Mouse (Mus musculus) thymus, postnatal 10 days (tissue): ENCODE measurements around the gene Celf2.

ENCODE experiments used
- DNase-seq, 2 experiments: peaks; one replicate each; pipeline ENCODE4 v3.0.0; 2021; ENCODE audit warnings: low spot score in 2 of 2

Gene Celf2

DNA sequence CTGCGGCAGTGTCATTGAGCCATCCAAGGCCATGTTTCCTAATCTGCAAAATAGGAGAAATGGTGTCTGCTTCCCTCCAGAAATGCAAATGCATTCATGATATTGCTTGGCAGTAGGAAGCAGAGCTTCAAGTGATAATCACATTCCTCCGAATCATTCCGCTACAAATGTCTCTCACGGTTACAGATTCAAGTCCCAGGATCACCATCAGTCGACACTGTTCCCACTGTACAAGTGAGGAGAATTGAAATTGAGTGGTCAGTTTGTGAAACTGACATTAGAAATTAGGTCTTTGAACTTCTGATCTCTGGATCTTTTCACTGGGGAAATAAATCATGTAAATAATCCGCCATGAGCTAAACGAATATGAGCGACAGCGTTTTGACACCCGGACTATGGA lies 596.0 kb downstream of the Celf2 start:
- no peak for DNase-seq

DNA sequence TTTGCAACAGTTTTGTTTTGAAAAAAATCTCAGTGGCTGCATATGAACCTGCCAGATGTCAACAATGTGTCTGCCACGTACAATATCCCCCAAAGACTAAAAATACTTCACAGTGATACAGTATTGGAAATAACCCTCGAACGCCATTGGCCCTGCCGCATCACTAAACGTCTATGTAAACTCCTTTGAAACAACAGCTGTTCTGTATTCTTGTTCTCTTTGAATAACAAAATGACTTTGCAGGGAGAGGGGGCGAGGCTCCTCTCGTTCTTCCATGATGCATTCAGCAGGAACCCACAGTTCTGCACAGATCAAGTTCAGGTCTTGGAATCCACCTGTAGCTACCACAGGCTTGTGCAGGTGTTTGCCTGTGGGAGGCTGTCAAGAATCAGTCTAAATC lies 597.4 kb downstream of the Celf2 start:
- no peak for DNase-seq

DNA sequence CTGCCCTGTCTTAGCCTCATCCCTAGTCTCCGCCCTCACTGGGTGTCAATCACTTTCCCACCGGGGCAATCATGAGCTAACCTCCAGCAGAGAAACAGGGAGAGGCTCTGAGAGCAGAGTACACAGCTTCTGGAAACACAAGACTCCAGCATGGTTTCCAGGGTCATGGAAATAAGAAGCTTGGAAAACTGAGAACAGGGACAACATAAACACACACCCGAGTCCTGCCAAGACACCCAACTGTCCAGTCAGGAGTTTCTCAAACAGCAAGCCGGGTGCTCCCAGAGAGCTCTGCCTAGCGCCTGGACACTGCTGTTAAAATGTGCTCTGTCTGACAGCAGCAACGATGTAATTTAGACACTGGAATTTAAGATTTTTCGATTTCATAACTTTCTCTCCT lies 599.4 kb downstream of the Celf2 start:
- no peak for DNase-seq

DNA sequence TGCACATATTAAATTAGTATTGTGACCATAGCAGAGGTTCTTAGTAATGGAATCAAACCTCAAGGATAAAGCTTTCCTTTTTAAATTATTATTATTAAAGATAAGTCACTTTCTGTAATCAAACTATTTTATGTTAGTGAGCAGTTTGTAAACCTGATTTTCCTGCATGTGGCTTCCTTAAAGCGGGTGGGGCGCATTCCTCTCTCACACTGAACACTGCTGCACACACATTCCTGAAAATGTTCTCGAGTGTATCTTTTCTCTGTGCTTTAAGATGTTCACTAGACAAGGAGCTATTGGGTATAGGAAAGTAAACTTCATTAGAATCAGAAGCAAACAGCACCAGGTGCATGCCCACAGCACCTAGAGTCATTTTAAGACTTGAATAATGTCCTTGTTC lies 605.0 kb downstream of the Celf2 start:
- no peak for DNase-seq

DNA sequence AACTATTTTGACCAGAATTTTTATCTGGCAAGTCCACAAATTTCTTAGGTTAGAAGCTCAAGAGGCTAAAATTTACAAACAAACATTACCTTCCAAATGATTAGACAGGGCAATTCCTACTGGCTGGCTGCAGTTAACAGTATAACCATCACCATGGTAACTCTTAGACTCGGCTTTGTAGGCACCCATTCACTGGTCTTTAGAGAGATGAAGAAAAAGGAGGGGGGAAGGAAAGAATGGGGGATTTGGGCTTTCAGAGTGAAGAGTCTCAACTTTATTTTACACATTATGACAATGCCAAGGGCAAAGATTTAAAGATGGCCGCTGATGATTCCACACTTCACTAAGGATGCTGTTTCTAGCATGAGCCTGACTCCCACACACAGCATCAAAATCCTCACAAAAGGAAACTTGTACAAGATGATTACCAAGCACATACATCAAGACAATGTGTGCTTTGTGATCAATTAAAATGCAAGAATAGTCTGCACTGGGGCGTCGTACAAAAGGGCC lies 606.1 kb downstream of the Celf2 start:
- DNase-seq = no peak

DNA sequence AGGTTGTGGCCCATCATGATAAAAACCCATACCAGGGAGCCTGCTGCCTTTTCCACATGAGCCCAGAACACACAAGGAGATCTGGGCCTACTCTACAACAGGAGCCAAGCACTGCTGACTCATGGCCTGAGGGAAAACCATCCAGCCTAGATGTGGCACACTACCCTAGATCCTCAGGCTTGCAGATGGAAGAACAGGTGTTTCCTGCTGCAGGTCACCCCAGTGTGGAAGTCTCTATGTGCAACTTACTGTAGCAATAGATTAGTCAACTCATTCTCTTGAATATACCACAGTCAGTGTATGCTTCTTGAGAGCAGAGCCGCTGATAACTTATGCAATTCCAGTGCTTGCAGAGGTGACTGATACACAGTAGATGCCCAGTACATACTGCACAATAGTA lies 612.5 kb downstream of the Celf2 start:
- DNase-seq = peak in 1 of 2 experiments; percentile 3

DNA sequence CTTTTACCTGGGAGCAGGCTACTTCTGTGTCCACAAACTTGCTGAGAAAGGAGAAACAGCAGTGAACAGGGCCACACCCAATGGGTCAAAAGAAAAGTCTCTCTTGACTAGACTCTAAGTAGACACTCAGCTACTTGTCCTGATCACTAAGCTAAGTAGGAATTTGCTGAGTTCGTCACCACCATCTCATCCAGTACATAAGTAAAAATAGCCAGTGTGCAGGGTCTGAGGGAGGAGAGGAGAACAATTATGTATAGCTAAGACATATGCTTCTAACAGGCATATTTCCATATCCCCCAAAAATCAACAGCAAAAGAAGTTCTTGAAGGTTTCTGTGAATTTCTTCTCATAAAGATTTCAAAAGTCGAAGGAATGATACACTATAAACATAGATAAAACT lies 615.8 kb downstream of the Celf2 start:
- no peak for DNase-seq

DNA sequence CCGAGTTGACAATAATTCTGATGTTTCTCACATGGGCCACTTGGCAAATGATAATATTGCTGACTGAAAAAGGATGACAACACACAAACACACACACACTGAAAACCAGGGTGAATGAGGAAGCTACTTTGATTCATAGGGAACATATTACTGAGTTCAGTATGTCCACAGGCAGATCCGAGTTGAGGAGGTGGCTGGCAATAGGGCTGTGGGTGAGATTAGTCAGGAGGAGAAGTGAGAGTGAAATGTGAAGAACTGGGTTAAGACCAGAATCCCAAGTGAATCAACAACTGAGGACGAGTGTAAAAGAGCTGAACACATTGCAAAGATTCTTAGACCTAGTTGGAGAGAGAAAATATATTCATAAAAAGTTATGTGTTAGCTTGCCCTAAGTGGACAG lies 616.3 kb downstream of the Celf2 start:
- no peak for DNase-seq

DNA sequence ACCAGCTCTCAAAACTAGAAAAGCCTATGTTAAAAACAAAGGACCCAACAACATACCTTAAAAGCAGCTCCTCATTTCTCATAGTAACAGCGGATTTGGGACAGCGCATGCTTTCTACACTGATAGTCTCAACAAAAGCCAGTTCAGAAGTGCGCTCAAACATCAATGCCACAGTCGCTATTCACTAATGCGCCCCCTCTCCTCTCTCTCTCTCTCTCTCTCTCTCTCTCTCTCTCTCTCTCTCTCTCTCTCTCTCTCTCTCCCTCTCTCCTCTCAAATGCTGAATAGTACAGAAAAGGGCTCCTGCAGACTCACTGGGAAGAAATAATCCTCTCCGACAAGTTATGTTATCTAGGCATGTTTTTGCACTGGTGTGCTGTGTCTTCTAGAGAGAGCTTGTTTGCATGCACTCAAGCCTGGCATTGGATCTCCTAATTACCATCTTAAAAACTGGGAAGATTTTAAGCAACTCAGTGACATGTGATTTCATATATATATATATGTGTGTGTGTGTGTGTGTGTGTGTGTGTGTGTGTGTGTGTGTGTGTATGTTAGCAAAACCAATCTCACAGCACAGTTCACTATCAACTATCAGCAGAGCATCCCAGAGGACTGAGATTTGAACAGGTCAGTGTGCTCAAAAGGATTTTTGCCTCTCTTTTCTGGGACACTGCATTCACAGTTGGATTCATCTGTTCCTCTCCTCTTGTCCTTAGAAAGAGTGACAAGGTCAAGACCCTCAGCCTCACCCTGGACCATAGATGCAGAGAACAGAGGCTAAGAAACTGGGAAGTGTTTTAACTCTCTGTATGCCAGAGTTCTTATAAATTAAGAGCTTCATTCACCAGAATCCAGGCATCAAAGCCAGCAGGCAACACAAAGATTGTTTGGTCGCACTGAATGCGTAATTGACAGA lies 624.3 kb downstream of the Celf2 start:
- no peak for DNase-seq

DNA sequence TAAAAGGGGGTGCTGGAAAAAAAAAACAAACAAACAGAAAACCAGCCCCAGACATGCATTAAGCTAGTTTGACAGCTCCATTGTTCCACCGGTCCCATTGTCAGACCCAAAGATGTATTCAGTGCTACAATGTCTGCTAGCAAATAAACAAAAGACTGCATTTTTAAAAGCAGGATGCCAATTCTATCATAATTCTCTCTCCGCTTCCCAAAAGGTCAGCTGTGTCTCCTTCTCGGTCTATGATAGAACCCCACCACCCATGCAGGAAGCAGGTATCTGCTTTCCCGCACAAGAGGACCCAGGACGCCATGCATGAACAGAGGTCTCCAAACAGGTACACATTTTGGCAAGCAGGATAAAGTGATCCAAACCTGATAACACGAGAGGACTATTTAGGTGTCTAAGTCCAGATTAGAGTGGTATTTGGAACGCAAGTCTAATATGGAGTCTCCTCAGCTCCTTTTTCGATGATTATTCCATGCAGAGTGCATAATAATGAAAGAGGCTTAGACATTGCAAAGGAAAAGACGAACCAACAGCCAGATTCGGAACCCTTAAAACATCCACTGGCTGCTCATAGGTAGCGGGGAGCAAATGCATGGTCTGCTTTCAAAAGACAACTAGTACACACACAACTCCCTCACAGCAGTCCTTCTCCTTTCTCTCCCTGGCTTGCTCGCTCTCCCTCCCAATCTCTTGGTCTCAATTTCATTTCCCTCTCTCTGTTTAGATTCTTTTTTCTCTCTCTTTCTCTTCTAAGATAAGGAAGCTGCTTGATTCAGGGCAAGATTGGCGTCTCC lies 625.2 kb downstream of the Celf2 start:
- DNase-seq = no peak

DNA sequence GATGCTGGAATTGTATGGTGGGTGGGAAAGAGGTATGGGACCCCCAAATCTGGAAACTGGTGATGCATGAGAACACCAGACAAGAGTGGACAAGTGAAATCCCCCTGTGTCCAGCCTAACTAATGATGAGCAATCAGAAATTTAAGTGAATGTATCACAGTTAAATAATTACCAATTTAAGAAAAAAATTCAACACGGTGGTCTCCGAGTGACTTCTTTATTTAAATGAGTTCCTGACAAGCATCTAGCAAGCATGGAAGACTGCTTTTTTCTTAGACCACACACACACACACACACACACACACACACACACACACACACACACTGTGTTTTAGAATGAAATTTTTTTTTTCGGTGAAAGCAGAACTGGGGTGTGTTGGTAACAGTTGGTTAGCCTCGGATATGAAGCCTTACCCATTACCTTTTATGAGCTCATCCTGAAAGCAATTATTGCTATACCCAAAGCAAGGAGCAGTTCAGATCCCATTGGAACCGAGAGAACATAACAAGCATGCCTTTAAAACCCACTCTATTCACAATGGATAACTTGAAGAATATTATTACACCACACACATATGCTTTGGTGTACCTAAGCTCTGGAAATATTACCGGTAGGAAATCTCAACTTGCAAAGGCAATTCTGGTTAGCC lies 627.0 kb downstream of the Celf2 start:
- no peak for DNase-seq

DNA sequence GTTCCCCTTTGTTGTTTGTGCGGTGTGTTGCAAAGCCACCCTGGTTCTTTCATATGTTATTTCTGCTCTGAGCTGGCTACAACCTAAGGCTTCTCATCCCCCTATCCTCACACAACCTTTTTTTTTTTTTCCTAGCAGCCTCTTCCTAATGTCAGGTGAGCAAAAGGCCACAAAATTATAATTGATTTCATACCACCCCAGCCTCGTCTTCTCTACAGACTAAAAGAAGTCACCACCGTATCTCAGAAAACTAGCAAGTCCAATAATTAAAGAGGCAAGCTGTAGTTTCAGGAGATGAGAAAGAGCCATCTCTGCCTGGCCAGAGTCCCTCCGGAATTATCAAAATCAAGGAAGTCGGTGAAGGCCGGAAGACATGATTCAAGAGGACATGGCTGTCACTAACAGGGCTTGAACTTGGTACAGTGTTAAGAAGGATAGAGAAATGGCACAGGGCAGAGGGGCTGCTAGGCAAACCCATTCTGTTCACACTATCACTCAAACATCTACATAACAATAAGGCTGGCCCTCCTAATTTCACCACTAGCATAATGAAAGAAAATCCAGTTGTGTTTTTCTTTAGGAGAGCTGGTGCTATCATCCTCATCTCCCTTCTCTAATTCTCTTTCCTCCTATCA lies 628.3 kb downstream of the Celf2 start:
- no peak for DNase-seq

DNA sequence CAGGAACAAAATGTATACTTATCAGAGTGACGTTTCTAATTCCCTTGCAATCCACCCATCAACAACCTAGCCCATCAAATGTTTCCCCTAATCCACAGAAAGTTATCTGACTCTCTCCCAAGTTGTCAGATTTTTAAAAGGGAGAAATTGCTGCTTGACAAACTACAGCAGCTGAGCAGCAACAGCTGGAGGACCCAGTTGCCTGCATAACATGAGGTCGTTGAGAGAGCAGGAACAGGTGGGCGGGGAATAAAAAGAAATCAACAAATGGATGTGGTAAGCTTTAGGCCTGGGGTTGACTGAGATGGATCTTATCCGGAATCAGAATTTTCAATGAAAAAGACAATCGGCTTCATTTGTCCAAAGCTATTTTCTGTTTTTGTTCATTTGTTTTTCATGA lies 632.3 kb downstream of the Celf2 start:
- no peak for DNase-seq

DNA sequence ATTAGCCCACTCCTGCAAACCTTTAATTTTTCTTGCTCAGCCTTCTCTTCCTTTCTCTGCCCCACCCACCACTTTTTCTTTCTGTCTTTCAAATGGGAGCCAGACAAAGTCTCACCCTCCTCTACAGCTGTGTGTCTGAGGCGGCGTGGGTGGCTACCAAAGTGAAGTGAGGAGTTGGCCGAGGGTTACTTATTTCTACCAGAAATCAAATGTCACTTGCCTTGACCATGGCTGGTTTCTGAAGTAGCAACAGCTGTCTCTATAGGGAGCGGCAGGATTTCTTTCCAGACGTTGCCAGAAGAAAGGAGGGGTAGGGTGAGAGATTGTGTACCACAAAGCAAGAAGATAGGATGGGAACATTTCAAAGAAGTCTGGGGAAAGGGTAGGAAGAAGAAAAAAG lies 632.8 kb downstream of the Celf2 start:
- DNase-seq = no peak

DNA sequence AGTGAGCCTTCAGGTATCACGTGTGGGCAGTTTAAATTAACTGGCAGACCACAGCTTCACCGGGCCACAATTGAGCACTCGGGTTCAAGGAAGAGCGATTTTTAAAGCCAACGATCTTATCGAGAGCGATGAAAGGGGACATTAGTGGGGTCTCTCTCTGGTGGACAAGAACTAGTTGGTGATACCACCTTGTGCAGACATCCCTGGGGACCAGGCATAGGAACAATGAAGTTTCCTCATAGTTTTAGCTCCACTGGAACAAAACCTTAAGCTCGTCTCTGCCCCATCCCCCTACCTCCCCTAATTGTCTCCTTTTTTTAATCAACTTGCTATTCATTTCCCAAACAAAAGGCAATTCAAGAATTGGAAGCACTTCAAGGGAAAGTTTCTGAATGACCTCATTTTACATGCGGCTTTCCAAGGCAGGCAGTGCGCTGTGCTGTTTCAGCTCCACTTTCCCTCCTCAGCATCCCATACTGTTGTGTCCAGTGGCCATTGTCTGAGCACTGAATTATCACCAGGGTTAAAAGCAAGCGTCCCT lies 634.2 kb downstream of the Celf2 start:
- DNase-seq = no peak

DNA sequence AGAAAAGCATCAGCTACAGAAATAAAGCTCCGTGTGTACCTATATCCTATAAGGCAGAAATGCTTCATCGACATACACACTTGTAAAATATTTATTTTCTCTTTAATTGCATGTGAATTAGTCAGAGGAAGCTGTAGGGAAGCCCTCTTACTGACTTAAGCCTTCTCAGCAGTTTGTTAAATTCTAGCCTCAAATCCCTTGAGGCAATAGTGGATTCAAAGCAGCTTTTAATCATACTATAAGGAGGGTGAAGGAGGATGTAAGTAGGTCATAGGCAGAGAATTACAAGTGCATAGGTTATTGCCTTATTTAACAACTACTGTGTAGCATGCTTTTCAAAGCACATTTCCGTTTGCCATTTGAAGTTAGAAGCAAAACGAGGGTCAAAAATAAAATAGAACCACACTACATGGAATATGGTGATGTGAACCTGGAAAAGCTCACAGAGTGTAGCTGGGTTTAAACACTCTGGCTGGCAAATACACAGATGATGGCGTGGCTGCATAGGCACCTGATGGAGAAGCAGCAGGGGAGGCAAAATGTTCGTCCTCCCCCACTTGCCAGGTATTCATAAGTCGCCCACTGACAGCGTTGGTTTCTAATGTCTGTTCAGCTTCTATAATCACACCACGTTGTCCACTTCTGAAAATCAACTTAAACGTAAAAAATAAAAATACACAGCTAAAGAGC lies 635.0 kb downstream of the Celf2 start:
- no peak for DNase-seq

DNA sequence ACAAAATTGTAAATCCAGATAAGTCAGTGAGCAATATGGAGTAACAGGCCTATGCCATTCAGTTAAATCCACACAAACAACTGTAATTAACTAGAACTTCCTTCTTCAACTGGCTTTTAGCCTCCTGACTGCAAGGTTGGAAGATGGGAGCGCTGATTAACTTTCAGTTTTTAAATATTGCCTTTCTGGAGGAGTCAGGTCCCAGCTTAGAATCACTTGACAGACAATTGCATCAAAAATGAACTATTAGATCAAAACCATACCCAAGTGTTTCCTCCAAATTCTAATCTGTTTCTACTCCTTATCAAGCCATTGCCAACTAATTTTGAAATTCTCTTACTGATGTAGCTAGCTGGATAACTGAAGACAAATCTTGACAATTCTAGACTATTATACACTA lies 635.7 kb downstream of the Celf2 start:
- no peak for DNase-seq

DNA sequence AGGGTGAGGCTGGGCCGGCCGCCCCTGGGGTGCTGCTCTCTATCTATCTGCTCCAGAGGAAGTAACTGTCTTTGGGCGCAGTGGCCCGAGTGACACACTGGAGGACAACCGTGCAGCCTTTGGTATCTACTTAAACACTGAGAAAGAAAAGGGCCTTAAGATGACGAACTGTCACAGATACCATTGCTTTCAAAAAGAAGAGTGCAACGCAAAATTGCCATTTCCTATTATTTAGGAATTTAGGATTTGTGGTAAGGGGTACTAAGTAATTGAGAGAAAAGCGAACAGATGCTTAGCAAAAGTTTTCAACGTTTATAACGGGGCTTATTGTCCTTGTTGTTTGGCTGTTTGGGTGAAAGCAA lies 636.5 kb downstream of the Celf2 start:
- no peak for DNase-seq

DNA sequence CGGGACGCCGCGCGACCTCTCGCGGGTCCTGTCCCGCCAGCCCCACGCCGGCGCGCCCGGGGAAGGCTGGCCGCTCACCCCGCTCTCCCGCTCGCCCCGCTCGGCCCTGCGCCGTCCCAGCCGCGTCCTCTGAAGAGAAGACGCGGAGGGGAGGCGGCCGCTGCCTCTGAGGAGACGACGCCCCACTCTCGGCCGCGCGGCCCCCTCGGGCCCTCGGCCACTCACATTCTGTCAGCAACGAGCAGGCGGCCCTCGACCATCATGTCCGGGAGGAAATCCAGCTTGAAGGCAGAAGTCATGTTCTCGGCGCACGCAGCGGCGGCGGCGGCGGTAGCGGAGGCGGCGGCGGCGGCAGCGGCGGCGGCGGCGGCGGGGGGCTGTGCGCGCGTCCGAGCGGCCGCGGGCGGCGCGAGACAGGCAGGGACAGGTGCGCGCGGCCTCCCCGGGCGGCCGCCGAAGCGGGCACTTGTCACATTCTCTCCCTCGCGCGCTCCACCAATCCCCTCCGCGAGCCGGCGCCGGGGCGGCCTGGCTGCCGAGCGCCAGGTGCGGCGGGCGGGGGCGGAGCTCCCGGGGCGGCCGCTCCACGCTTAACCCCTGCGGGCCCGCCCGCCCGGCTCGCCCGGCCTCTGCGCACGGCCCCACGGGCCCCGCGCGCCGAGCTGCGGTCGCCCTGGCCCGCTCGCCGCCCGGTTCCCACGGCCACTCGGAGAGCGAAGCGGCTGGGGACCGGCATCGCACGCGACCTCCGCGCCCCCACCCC lies 637.1 kb downstream of the Celf2 start:
- DNase-seq = peak; percentile 60 to 71
